Mouse (Mus musculus): ENCODE measurements around the gene Odaph. TPM values are rescaled to one million over a fixed set of nuclear protein-coding genes. Genes with fewer than 3 reads are reported as not detected.

Gene Odaph
- polyA plus RNA-seq, 1 experiment from 2014 or later: not detected

- WGBS: 70% methylated on average over 13 of the region's 13 CpGs
- no peak overlapping the region for H3K4me3 ChIP-seq
Measured at GRCm38 (mm10) chr5:91994546-91994945, 7.3 kb downstream of the Odaph start.

GRCm38 (mm10) chr5:92000770-92001169 lies 13.5 kb downstream of the Odaph start:
- Histone ChIP-seq H3K9me3 (peaks cover 9% of the 10 kb centered on the region; the same call in 1 of the 2 replicates), H3K4me1 (no peaks in the 10 kb centered on the region), H3K27me3 (replicated peaks; ENCODE audit: low read depth, poor library complexity, severe bottlenecking) (no peaks in the 10 kb centered on the region), H3K36me3 (replicated peaks) (no peaks in the 10 kb centered on the region), H3K4me3 (no peak overlapping the region), H3K27ac (replicated peaks) (no peak overlapping the region)
- no peak for DNase-seq (ENCODE audit: low spot score)
- WGBS: 67% methylated on average over 2 of the region's 2 CpGs

More at GRCm38 (mm10) chr5:91994546-91994945, 7.3 kb downstream of the Odaph start:
- H3K4me1 ChIP-seq: no peaks in the 10 kb centered on the region
- H3K27me3 ChIP-seq (replicated peaks; ENCODE audit: low read depth, poor library complexity, severe bottlenecking): no peaks in the 10 kb centered on the region
- H3K27ac ChIP-seq (replicated peaks): no peak overlapping the region
- no peaks in the 10 kb centered on the region for H3K36me3 ChIP-seq (replicated peaks)
- DNase-seq (ENCODE audit: low spot score): no peak
- H3K9me3 ChIP-seq: peaks cover 9% of the 10 kb centered on the region; the same call in 1 of the 2 replicates

DNA sequence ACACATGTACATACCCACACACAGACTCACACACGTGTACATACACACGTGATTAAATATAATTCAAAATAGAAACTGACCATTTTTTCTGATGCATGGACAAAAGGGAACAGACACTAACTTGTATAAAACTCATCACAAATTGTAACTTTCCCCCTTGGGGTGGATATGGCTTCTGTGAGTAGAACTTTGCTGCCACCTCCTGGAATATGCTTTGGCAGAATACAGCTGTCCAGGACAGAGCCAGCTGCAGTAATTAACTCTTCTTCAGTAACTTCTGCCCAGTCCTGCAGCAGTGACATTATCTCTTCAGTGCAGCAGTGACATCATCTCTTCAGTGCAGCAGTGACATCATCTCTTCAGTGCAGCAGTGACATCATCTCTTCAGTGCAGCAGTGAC lies 15.7 kb downstream of the Odaph start:
- Histone ChIP-seq H3K27ac (replicated peaks) (no peak overlapping the region), H3K4me1 (no peaks in the 10 kb centered on the region), H3K9me3 (peaks cover 9% of the 10 kb centered on the region; the same call in 1 of the 2 replicates), H3K36me3 (replicated peaks) (no peaks in the 10 kb centered on the region), H3K4me3 (no peak overlapping the region), H3K27me3 (replicated peaks; ENCODE audit: low read depth, poor library complexity, severe bottlenecking) (no peaks in the 10 kb centered on the region)
- DNase-seq (ENCODE audit: low spot score): peak; percentile 14
- 70% methylated on average over 2 of the region's 2 CpGs for WGBS

GRCm38 (mm10) chr5:92009827-92010226 lies 22.6 kb downstream of the Odaph start:
- Histone ChIP-seq H3K4me1 (no peaks in the 10 kb centered on the region), H3K9me3 (no peaks in the 10 kb centered on the region), H3K27me3 (replicated peaks; ENCODE audit: low read depth, poor library complexity, severe bottlenecking) (no peaks in the 10 kb centered on the region), H3K4me3 (no peak overlapping the region), H3K27ac (replicated peaks) (no peak overlapping the region), H3K36me3 (replicated peaks) (no peaks in the 10 kb centered on the region)
- WGBS: 48% methylated on average over 2 of the region's 2 CpGs
- DNase-seq (ENCODE audit: low spot score): no peak

- Histone ChIP-seq H3K27ac (replicated peaks) (no peak overlapping the region), H3K9me3 (no peaks in the 10 kb centered on the region), H3K36me3 (replicated peaks) (no peaks in the 10 kb centered on the region), H3K27me3 (replicated peaks; ENCODE audit: low read depth, poor library complexity, severe bottlenecking) (no peaks in the 10 kb centered on the region), H3K4me3 (no peak overlapping the region), H3K4me1 (no peaks in the 10 kb centered on the region)
- 82% methylated on average over 7 of the region's 7 CpGs for WGBS
- no peak for DNase-seq (ENCODE audit: low spot score)
Measured at GRCm38 (mm10) chr5:92011756-92012155, 24.5 kb downstream of the Odaph start.

- H3K4me1 ChIP-seq: no peaks in the 10 kb centered on the region
- no peaks in the 10 kb centered on the region for H3K27me3 ChIP-seq (replicated peaks; ENCODE audit: low read depth, poor library complexity, severe bottlenecking)
- H3K9me3 ChIP-seq: no peaks in the 10 kb centered on the region
- no peak overlapping the region for H3K27ac ChIP-seq (replicated peaks)
- WGBS: 70% methylated on average over 2 of the region's 2 CpGs
- no peaks in the 10 kb centered on the region for H3K36me3 ChIP-seq (replicated peaks)
- no peak overlapping the region for H3K4me3 ChIP-seq
- no peak for DNase-seq (ENCODE audit: low spot score)
Measured at GRCm38 (mm10) chr5:92019960-92020359, 32.7 kb downstream of the Odaph start.

DNA sequence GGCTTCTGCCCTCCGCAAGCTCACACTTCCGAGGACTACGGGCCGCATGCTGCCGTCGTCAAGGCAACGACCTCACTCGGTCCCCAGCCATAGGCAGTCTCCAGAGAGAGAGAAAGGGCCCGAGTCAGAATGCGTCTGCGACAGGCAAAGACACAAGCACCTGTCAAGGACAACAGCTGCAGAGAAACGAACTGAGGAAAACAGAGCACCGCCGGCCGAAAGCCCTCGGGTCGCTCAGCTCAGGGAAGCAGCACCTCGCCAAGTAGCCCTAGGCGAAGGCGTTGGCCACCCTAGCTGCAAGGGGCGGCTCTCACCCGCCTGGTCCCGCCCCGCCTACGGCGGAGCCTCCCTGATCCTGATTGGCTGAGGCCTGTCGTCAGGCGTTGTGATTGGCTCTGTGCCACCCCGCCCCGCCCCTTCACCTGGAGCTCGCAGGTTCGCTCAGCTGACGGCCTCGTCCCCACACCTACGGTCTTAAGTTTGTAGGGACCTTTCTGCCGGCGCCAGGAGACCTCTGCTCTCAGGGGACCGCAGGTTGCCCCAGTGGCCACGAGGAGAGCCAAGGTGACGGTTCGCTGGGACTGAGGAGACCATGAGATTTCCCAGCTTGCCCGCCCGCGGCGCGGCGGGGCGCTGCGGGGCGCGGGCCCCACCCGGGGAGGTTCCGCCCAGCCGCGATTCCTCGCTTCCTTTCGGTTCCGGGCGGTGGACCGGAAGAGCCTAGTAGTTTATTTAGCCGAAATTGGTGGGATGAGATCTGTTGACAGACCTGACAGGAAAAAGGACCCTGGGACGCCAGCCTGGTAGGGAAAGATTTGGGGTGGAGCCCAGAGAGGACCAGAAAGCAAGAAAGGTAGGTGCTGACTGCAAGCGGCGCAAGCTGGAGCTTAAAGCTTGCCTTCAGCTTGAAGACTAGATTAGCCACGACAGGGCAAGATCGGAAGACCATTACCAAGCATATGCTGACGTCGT lies 55.4 kb downstream of the Odaph start:
- peak; percentile 91 for DNase-seq (ENCODE audit: low spot score)
- Histone ChIP-seq H3K9me3 (no peaks in the 10 kb centered on the region), H3K4me3 (peak overlapping the region; percentile 83), H3K27me3 (replicated peaks; ENCODE audit: low read depth, poor library complexity, severe bottlenecking) (peaks cover 41% of the 10 kb centered on the region), H3K27ac (replicated peaks) (peak overlapping the region; percentile 65), H3K36me3 (replicated peaks) (no peaks in the 10 kb centered on the region), H3K4me1 (peaks cover 12% of the 10 kb centered on the region)
- WGBS: under 1% methylated on average over 68 of the region's 68 CpGs

- H3K36me3 ChIP-seq (replicated peaks): no peaks in the 10 kb centered on the region
- WGBS: 79% methylated on average over 4 of the region's 4 CpGs
- H3K9me3 ChIP-seq: no peaks in the 10 kb centered on the region
- H3K27me3 ChIP-seq (replicated peaks; ENCODE audit: low read depth, poor library complexity, severe bottlenecking): peaks cover 41% of the 10 kb centered on the region
- peak within 1 kb of the TSS; percentile 65 for H3K27ac ChIP-seq (replicated peaks)
- peak within 1 kb of the TSS; percentile 83 for H3K4me3 ChIP-seq
- DNase-seq (ENCODE audit: low spot score): no peak
- H3K4me1 ChIP-seq: peaks cover 12% of the 10 kb centered on the region
Measured at GRCm38 (mm10) chr5:92043783-92044182, 56.5 kb downstream of the Odaph start, which contains the start of gene Cdkl2. Cdkl2 (minus strand) TSS chr5:92043883.

Other genes with a start within 250 kb of the Odaph start
- gene Rchy1, start 24.4 kb upstream of the Odaph start, polyA plus RNA-seq (2016; fragmentation: Nextera tagmentation; extraction: Ambion mirVana): 55.8 and 55.9 TPM in 2 replicates
- gene Cdkl2, start 56.4 kb downstream of the Odaph start, polyA plus RNA-seq (2016; fragmentation: Nextera tagmentation; extraction: Ambion mirVana): 0.35 and 0.88 TPM in 2 replicates
- gene G3bp2, start 96.2 kb downstream of the Odaph start, polyA plus RNA-seq (2016; fragmentation: Nextera tagmentation; extraction: Ambion mirVana): 282 and 292 TPM in 2 replicates
- gene Uso1, start 150.5 kb downstream of the Odaph start, polyA plus RNA-seq (2016; fragmentation: Nextera tagmentation; extraction: Ambion mirVana): 36.8 and 38.0 TPM in 2 replicates
- not detected in 2 replicates for gene U90926, start 227.9 kb downstream of the Odaph start, polyA plus RNA-seq (2016; fragmentation: Nextera tagmentation; extraction: Ambion mirVana)

All from embryonic facial prominence, embryonic 10.5 days (tissue).